Mouse (Mus musculus): Measurements from ENCODE around the gene Kif5c.

Gene Kif5c

DNA sequence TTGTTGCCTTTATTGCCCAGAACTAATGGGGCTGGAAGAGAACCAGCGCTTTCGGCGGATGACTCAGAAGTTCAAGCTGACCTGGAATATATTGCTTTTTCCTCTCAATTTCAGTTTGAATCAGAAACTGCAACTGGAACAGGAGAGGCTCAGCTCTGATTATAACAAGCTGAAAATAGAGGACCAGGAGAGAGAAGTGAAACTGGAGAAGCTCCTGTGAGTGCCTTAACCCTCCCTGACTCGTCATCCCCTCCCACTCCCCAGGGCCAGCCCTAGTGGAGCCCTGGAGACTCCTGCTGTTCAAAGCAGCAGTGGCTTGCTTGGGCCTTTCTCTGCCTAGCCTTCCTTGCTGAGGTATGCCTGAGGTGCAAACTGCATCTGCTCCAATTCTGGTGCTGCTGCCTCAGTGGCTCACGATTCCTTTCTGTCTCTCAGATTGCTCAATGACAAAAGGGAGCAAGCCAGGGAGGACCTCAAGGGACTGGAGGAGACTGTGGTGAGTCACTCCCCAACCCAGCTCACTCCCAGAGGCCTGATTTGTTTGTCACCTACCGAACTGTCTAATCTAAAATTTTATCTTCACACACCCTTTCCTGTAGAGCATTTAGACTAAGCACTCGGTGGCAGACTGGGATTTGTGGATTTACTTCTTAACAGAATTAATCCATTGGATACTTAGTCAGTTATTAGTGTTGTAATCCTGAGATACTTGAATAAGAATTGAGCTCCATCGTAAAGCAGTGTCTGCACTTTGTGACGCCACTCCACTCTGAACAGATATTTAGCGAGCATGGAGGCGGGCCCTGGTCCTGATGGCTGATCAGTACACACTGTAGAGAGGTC, 125.4 kb downstream of the Kif5c start:
- peak in 1 of 2 experiments; percentile 27 for DNase-seq (ENCODE audit: low read depth in 1 of 2, low spot score in 2 of 2)

DNA sequence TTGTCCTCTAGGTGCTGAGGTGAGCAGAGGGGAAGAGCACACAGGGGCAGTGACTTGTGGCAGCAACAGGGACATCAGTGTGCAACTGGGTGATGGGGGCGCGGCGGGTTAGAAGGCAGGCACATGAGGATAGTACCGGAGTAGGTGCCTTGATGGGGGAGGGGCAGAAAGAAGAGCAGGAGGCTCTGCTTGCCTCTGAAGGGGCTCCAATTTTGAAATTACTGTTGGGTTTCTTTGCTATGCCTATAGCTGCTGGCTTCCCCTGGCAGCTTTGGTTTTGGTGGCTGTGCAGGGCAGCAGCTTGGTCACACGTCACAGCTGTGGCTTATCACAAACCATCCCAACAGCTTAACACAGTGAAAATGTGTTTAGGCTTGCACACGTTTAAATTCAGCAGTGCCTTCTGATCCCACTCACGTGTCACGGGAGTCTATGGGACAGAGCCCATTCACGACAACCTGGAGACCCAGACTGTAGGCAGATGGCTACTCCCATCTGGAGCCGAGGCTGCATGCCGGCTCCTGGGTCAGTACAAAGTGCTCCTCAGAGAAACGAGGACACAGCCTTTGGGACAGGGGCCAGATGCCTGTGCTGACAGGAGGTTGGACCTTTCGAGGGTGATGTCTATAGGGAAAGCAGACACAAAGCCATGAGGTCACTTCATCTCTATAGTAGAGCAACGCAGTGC, 126.1 kb downstream of the Kif5c start:
- DNase-seq (ENCODE audit: low read depth in 1 of 2, low spot score in 2 of 2), result no peak

- no peak for DNase-seq (ENCODE audit: low read depth in 1 of 2, low spot score in 2 of 2)
Measured at GRCm38 (mm10) chr2:49746947-49747346, 127.8 kb downstream of the Kif5c start.

GRCm38 (mm10) chr2:49747670-49748069, 128.6 kb downstream of the Kif5c start:
- DNase-seq (ENCODE audit: low read depth in 1 of 2, low spot score in 2 of 2), result no peak

GRCm38 (mm10) chr2:49748628-49749342, 129.7 kb downstream of the Kif5c start:
- peak in 1 of 2 experiments; percentile 37 for DNase-seq (ENCODE audit: low read depth in 1 of 2, low spot score in 2 of 2)

- no peak for DNase-seq (ENCODE audit: low read depth in 1 of 2, low spot score in 2 of 2)
Measured at GRCm38 (mm10) chr2:49749730-49750576, 130.9 kb downstream of the Kif5c start.

- DNase-seq (ENCODE audit: low read depth in 1 of 2, low spot score in 2 of 2), result no peak
Measured at GRCm38 (mm10) chr2:49751544-49752210, 132.6 kb downstream of the Kif5c start.

- DNase-seq (ENCODE audit: low read depth in 1 of 2, low spot score in 2 of 2), result no peak
Measured at GRCm38 (mm10) chr2:49752211-49752607, 133.1 kb downstream of the Kif5c start.

- DNase-seq (ENCODE audit: low read depth in 1 of 2, low spot score in 2 of 2), result no peak
Measured at GRCm38 (mm10) chr2:49753062-49753461, 134.0 kb downstream of the Kif5c start.

DNA sequence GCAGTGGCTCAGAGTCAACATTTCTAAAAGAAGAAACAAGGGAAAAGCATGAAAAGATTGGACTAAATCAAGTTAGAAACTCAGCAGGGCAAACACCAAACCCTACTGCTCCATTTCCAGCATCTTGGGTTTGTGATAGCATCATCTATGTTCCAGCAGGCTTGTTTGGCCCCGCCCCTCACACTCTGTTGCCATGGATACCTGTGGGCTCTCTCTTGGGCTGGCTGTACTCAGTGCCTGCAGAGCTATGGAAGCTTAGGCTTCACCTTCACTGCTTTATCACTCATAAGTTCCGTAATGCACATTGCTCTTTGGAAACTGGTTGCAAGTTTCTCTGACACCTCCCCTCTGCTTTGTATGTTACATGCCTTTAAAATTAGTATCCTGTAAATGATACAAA, 136.0 kb downstream of the Kif5c start:
- no peak for DNase-seq (ENCODE audit: low read depth in 1 of 2, low spot score in 2 of 2)

DNA sequence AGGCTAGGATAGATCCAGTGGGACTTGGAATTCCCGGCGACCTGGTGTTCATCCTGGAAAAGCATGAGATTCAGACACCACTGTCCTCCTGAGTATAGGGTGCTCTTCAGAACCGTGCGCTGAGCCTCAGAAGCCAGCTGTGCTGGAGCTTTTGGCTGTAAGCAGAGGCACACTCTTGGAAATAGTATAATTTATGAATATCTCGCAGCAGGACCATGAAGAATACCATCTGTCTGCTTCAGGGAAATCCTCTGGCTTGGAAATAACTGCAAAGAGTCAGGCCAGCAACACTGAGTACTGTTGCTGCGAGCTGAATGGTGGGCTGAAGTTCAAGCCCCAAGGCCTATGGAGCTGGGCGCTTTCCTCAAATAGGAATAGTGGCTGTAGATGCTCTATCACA, 138.5 kb downstream of the Kif5c start:
- DNase-seq (ENCODE audit: low read depth in 1 of 2, low spot score in 2 of 2), result no peak

DNA sequence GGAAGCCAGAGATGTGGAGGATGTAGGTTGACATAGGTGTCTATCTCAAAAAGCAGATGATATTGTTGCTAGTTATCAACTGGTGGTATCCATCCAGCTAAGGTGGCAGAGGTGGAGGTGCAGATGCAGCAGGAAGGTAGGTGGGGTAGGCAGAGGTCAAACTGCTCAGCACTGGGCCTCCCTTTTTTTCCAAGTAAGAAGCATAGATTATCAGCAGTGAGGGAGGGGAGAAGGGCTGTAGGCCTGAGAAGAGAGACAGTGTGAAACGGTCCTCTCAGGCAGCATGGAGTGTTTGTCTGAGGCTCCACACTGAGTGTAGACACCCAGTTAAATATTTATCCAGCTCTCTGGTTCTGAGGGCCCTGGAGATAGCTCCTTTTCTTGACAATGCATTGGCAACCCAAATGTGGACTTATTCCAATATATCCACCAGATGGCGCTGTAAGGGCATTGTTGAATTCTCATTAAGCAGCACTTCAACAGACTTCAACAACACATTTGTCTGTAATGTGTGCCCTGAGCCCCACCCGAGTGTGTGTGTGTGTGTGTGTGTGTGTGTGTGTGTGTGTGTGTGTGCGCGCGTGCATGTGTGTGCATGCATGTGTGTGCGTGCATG, 145.3 kb downstream of the Kif5c start:
- DNase-seq (ENCODE audit: low read depth in 1 of 2, low spot score in 2 of 2), result no peak

DNA sequence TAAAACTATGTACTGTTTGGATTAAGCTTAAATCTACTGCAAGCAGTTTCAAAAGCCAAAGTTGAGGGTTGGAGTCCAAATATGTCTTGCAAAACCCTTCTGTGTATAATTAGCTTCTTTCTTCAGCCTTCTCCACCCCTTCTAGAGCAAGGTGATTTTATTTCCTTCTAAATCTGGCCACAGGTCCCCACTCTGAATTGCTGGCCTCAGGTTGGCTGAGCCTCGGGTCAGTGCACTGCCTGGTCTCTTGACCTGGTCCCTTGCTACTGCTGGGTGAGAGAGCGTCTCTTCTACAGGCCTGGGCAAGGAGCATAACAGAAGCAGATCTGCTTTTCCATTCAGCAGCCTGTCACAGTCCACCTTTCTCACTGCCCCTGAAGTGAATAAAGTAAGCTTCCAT, 149.8 kb downstream of the Kif5c start:
- no peak for DNase-seq (ENCODE audit: low read depth in 1 of 2, low spot score in 2 of 2)

GRCm38 (mm10) chr2:49770440-49770839, 151.3 kb downstream of the Kif5c start:
- DNase-seq (ENCODE audit: low read depth in 1 of 2, low spot score in 2 of 2), result no peak

DNA sequence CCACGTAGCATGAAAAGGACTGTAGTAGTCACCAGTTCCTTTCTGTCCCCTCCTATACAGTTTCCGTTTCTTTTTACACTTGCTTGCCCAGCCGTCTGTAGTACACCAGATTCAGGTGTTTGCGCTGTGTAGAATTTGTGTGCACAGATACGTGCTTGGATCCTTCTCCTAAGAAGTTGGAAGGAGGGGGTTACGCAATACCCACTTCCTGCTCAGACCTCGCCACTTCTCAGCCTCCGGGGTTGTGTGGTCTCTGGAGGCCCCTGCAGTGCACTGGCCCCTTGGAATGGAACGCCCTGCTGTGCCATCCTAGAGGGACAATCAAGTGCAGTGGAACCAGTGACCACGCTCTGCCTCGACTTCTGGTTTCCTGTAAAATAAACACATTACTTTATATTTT, 152.1 kb downstream of the Kif5c start:
- DNase-seq (ENCODE audit: low read depth in 1 of 2, low spot score in 2 of 2), result no peak

DNA sequence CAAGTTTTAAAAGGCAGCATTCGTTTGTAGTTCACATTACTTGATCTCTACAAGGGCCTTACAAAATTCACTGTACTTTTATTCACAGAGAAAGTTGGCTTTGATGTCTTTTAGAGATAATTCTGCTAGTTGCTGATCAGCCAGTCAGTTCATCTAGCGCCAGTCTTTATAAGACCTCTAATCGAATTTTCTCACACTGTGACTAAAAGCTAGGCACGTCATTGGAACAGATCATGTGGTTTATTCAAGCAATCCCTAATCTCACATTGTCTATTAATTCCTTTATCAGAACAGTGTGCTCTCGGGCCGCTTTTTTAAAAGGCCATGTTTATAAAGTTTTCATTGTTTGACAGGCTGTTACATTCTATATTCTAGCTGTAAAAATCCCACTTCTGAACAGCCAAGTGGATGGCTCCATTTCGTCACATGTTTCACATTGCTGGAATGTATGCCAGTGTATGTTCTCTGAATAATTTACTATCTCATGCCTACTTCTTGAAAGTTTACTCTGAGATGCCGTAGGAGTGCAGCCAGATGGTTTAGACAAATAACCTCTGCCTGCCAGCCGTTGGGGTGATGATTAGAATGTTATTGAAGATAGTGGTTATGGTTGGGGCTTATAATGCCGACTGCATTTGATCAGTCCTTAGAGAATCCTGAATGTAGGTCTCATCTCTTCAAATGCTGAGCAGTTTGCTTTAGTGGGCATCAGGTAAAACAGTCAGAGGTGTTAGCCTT, 154.3 kb downstream of the Kif5c start:
- DNase-seq (ENCODE audit: low read depth in 1 of 2, low spot score in 2 of 2), result no peak

GRCm38 (mm10) chr2:49774180-49774579, 155.1 kb downstream of the Kif5c start:
- no peak for DNase-seq (ENCODE audit: low read depth in 1 of 2, low spot score in 2 of 2)

- DNase-seq (ENCODE audit: low read depth in 1 of 2, low spot score in 2 of 2), result no peak
Measured at GRCm38 (mm10) chr2:49775187-49775586, 156.1 kb downstream of the Kif5c start.

DNA sequence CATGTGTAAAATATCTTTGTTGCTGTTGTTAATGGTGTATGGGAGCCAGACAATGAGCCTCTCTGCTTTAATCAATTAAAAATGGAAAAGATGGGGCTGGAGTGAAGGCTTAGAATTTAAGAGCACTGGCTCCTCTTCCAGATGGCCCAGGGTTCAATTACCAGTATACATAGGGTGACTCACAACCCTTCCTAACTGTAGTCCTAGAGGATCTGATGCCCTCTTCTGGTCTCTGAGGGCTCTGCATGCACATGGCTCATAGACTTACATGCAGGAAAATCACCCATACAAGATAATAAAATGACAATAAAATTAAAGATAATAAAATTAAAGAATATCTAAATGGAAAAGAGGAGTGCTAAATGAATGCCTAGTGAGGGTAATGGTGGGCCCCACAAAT, 156.6 kb downstream of the Kif5c start:
- DNase-seq (ENCODE audit: low read depth in 1 of 2, low spot score in 2 of 2), result no peak
